Mouse (Mus musculus): ENCODE data around the gene Pik3ip1. TPM values are rescaled to one million over a fixed set of nuclear protein-coding genes. Genes with fewer than 3 reads are reported as not detected.

Gene Pik3ip1
- polyA plus RNA-seq, 2 experiments = 13.2 to 13.6 TPM

DNA sequence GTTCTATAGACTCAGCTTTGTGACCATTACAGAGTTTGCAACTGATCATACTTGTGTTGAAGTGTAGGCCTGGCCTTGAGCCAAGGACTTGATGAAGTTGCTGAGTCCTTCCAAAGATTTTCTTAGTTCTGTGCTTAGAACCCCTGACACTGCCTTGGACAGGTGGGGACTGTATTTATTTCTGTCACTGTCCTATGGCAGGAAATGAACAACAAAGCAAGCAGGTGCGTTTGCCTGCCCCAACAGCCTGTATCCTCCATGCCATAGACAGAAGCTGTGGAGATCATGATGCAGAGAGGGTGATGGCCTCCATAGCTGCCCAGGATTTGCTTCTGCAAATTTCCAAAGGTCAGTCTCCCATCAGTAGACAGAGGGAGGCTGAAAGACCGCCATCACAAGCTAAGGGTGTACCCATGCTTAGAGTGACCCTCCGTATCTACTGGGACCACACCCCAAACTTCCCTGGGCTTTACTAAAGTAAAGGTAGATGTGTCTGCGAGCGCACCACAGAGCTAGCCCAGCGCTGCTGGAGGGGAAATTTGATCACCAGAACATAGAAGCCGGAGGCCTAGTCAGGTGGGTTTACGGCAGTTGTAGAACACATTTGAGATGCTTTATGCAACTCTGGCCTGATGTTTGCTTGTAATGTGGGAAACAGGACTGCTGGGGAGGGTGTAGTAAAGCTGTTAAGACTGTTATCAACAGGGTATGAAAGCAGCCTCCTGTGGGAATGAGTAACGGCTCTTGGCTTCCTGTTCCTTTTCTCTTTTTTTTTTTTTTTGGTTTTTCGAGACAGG is 19.2 kb upstream of the Pik3ip1 start:
- 77% methylated on average over 10 of the region's 10 CpGs for WGBS

DNA sequence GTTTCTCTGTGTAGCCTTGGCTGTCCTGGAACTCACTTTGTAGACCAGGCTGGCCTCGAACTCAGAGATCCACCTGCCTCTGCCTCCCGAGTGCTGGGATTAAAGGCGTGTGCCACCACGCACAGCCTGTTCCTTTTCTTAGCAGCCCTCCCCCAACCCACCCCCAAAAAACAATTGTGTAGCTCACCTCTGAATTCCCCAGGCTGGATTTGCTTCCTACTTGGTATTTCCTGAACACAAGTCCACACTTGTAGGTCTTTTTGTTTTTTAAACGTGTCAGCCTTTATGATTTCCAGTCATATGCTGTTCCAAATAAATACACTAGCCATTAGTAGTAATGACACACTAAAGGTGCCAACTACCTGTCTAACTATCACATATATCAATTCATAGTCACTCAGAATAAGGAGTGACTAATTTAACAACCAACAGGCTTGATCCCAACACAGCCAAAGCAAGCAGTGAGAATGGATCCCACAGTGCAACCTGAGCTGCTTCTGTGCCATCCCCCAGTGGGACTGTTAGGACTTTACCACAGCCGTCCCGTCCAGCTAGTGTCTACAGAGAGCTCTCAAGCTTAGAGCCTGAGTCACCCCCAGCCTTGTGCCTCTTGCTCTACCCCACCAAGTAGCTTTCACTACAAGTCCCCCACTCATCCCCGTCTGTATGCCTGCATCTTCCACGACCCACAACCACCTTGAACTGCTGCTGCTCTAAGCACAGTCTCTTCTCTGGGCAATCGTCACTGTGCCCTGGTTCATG is 18.4 kb upstream of the Pik3ip1 start:
- ATAC-seq (ENCODE audit: low FRiP score, low read depth) = no peak
- no peaks in the 10 kb centered on the region for H3K27me3 ChIP-seq (ENCODE audit: control insufficient read depth, insufficient read depth, low read length)
- H3K9me3 ChIP-seq (ENCODE audit: control insufficient read depth, low read length) = no peaks in the 10 kb centered on the region

More for the DNA sequence above, 19.2 kb upstream of the Pik3ip1 start:
- H3K4me1 ChIP-seq (ENCODE audit: control insufficient read depth, insufficient read depth, low read length) = no peaks in the 10 kb centered on the region
- no peak overlapping the region for H3K4me2 ChIP-seq (replicated peaks; ENCODE audit: low read depth, low read length, severe bottlenecking)
- H3K36me3 ChIP-seq (ENCODE audit: control insufficient read depth, insufficient read depth, low read length) = peaks cover 59% of the 10 kb centered on the region
- ATAC-seq (ENCODE audit: low FRiP score, low read depth) = no peak
- no peak overlapping the region for H3K4me3 ChIP-seq (replicated peaks; ENCODE audit: low read length)
- no peak overlapping the region for H3K9ac ChIP-seq (ENCODE audit: low read depth, low read length, severe bottlenecking)
- no peak for TF ChIP-seq POLR2A (IDR thresholded peaks at IDR 0.05; ENCODE audit: borderline replicate concordance, extremely low read depth, insufficient read depth, insufficient read length)
- H3K27me3 ChIP-seq (ENCODE audit: control insufficient read depth, insufficient read depth, low read length) = no peaks in the 10 kb centered on the region
- DNase-seq (ENCODE audit: low spot score) = no peak
- no peaks in the 10 kb centered on the region for H3K9me3 ChIP-seq (ENCODE audit: control insufficient read depth, low read length)
- no peak overlapping the region for H3K27ac ChIP-seq (replicated peaks; ENCODE audit: low read depth, low read length)

DNA sequence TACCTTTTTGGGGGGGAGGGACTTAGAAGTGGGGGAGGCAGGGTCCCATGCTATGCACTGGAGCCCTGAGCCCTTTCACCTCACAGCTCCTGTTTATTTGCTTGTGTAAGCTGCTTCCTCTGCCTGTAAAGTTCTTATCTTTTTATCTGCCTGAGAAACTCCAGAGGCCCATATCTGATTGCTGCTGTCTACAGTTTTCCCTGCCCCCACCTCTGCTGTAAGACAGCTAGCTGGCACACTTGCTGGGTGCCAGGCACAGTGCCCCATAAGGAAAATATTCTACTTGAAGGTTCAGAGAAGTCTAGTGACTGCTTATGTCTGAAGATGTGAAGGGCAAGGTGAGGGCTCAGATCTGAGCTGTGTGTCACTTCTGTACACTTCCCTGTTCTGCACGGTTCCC is 16.9 kb upstream of the Pik3ip1 start:
- H3K27me3 ChIP-seq (ENCODE audit: control insufficient read depth, insufficient read depth, low read length) = no peaks in the 10 kb centered on the region
- WGBS = 82% methylated on average over 1 of the region's 1 CpGs
- DNase-seq (ENCODE audit: low spot score) = no peak
- no peaks in the 10 kb centered on the region for H3K4me1 ChIP-seq (ENCODE audit: control insufficient read depth, insufficient read depth, low read length)
- no peak for TF ChIP-seq POLR2A (IDR thresholded peaks at IDR 0.05; ENCODE audit: borderline replicate concordance, extremely low read depth, insufficient read depth, insufficient read length)
- H3K4me2 ChIP-seq (replicated peaks; ENCODE audit: low read depth, low read length, severe bottlenecking) = no peak overlapping the region
- H3K9me3 ChIP-seq (ENCODE audit: control insufficient read depth, low read length) = no peaks in the 10 kb centered on the region
- no peak overlapping the region for H3K27ac ChIP-seq (replicated peaks; ENCODE audit: low read depth, low read length)
- H3K9ac ChIP-seq (ENCODE audit: low read depth, low read length, severe bottlenecking) = no peak overlapping the region
- H3K36me3 ChIP-seq (ENCODE audit: control insufficient read depth, insufficient read depth, low read length) = peaks cover 36% of the 10 kb centered on the region
- H3K4me3 ChIP-seq (replicated peaks; ENCODE audit: low read length) = no peak overlapping the region
- ATAC-seq (ENCODE audit: low FRiP score, low read depth) = no peak

More for the DNA sequence above, 18.4 kb upstream of the Pik3ip1 start:
- Histone ChIP-seq H3K9ac (ENCODE audit: low read depth, low read length, severe bottlenecking) (no peak overlapping the region), H3K36me3 (ENCODE audit: control insufficient read depth, insufficient read depth, low read length) (peaks cover 51% of the 10 kb centered on the region), H3K4me3 (replicated peaks; ENCODE audit: low read length) (no peak overlapping the region), H3K4me1 (ENCODE audit: control insufficient read depth, insufficient read depth, low read length) (no peaks in the 10 kb centered on the region), H3K27ac (replicated peaks; ENCODE audit: low read depth, low read length) (no peak overlapping the region), H3K4me2 (replicated peaks; ENCODE audit: low read depth, low read length, severe bottlenecking) (no peak overlapping the region)
- 72% methylated on average over 10 of the region's 10 CpGs for WGBS
- DNase-seq (ENCODE audit: low spot score) = no peak
- TF ChIP-seq POLR2A (IDR thresholded peaks at IDR 0.05; ENCODE audit: borderline replicate concordance, extremely low read depth, insufficient read depth, insufficient read length) = no peak

DNA sequence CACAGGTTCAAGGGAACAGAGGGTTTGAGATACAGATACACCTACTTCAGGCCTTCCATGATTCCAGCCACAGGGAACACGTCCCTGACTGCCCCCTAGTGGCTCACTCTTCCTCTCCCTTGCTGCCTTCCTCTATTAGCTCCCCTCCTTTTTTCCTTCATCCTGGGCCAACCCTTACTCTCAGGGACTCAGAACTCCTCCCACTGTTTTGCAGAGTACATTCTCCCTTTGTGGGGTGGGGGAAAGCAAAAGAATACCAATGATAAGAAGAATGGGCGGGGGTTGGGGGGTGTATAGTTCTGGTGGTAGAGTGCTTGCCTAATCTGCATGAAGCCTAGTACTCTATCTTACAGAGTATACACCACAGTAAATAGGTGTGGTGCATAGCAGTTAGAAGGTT is 16.1 kb upstream of the Pik3ip1 start:
- Histone ChIP-seq H3K9me3 (ENCODE audit: control insufficient read depth, low read length) (no peaks in the 10 kb centered on the region), H3K4me3 (replicated peaks; ENCODE audit: low read length) (no peak overlapping the region), H3K27ac (replicated peaks; ENCODE audit: low read depth, low read length) (no peak overlapping the region), H3K36me3 (ENCODE audit: control insufficient read depth, insufficient read depth, low read length) (peaks cover 29% of the 10 kb centered on the region), H3K4me1 (ENCODE audit: control insufficient read depth, insufficient read depth, low read length) (no peaks in the 10 kb centered on the region), H3K27me3 (ENCODE audit: control insufficient read depth, insufficient read depth, low read length) (no peaks in the 10 kb centered on the region), H3K9ac (ENCODE audit: low read depth, low read length, severe bottlenecking) (no peak overlapping the region), H3K4me2 (replicated peaks; ENCODE audit: low read depth, low read length, severe bottlenecking) (no peak overlapping the region)
- ATAC-seq (ENCODE audit: low FRiP score, low read depth) = no peak
- peak; percentile 60 for DNase-seq (ENCODE audit: low spot score)
- TF ChIP-seq POLR2A (IDR thresholded peaks at IDR 0.05; ENCODE audit: borderline replicate concordance, extremely low read depth, insufficient read depth, insufficient read length) = no peak
- 30% methylated on average over 2 of the region's 2 CpGs for WGBS

DNA sequence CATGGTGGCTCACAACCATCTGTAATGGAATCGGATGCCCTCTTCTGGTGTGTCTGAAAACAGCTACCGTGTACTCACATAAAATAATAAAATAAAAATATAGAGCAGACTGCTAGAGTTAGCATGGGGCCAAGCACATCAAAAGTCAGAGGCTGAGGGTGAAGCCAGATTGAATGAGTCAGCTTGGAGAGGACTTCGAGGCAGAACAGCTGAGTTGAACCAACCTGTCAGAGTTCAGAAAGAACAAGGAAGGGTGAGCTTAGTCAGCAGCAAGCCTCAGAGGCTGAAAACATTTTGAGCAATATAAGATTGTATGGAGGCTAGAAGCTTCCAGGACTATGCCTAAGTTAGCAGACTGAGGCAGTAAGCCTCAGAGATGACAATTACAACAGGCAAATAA is 11.9 kb upstream of the Pik3ip1 start:
- no peak for DNase-seq (ENCODE audit: low spot score)
- no peak overlapping the region for H3K27ac ChIP-seq (replicated peaks; ENCODE audit: low read depth, low read length)
- no peak overlapping the region for H3K4me2 ChIP-seq (replicated peaks; ENCODE audit: low read depth, low read length, severe bottlenecking)
- H3K36me3 ChIP-seq (ENCODE audit: control insufficient read depth, insufficient read depth, low read length) = no peaks in the 10 kb centered on the region
- no peak for ATAC-seq (ENCODE audit: low FRiP score, low read depth)
- H3K27me3 ChIP-seq (ENCODE audit: control insufficient read depth, insufficient read depth, low read length) = no peaks in the 10 kb centered on the region
- H3K9ac ChIP-seq (ENCODE audit: low read depth, low read length, severe bottlenecking) = no peak overlapping the region
- 90% methylated on average over 3 of the region's 3 CpGs for WGBS
- H3K9me3 ChIP-seq (ENCODE audit: control insufficient read depth, low read length) = no peaks in the 10 kb centered on the region
- H3K4me1 ChIP-seq (ENCODE audit: control insufficient read depth, insufficient read depth, low read length) = no peaks in the 10 kb centered on the region
- no peak for TF ChIP-seq POLR2A (IDR thresholded peaks at IDR 0.05; ENCODE audit: borderline replicate concordance, extremely low read depth, insufficient read depth, insufficient read length)
- H3K4me3 ChIP-seq (replicated peaks; ENCODE audit: low read length) = no peak overlapping the region

Measured in limb, embryonic 14.5 days (tissue).